Mouse (Mus musculus) spleen, adult 2 months (tissue): ENCODE data around the gene Gmeb2.

Source experiments
- CTCF ChIP-seq: fragments of 200-500 bp; IDR thresholded peaks from 2 replicates; pipeline ENCODE4 v1.5.1; 2011; ENCODE audit warnings: mild to moderate bottlenecking, inconsistent platforms; ENCODE audit not compliant: insufficient read depth, insufficient read length, insufficient replicate concordance; ENCODE audit errors: extremely low read depth
- POLR2A ChIP-seq: fragments of 200-500 bp; IDR thresholded peaks from 2 replicates; pipeline ENCODE4 v1.6.1; 2011; ENCODE audit warnings: low read depth, low read length, inconsistent platforms

- TF ChIP-seq POLR2A = no peak
- no peak for TF ChIP-seq CTCF
Measured at GRCm38 (mm10) chr2:181212389-181213020, 75.3 kb downstream of the Gmeb2 start.
